Mouse (Mus musculus) ES-Bruce4 (cell line): ENCODE results near the gene Zfp37. TPM values are rescaled to one million over a fixed set of nuclear protein-coding genes. Genes with fewer than 3 reads are reported as not detected.

Experiments
- H3K27ac ChIP-seq: 2 replicates; pipeline ENCODE4 v1.5.1; 2012; ENCODE audit warnings: low read length, inconsistent platforms; ENCODE audit not compliant: insufficient read depth
- H3K27me3 ChIP-seq: 2 replicates; pipeline ENCODE4 v1.6.1; 2012; ENCODE audit warnings: mild to moderate bottlenecking, low read length, inconsistent platforms; ENCODE audit not compliant: control insufficient read depth, poor library complexity, insufficient read depth, severe bottlenecking
- H3K36me3 ChIP-seq: 2 replicates; pipeline ENCODE4 v1.6.1; 2012; ENCODE audit warnings: inconsistent platforms, mild to moderate bottlenecking, low read length, moderate library complexity; ENCODE audit not compliant: control insufficient read depth, poor library complexity, insufficient read depth, severe bottlenecking
- H3K4me1 ChIP-seq: one replicate; pipeline ENCODE4 v1.8.1; 2011; ENCODE audit warnings: low read length; ENCODE audit not compliant: control insufficient read depth, insufficient read depth
- H3K4me3 ChIP-seq: 2 replicates; pipeline ENCODE4 v1.5.1; 2011; ENCODE audit warnings: low read depth, mild to moderate bottlenecking, low read length
- H3K9ac ChIP-seq: 2 replicates; pipeline ENCODE4 v1.6.1; 2012; ENCODE audit warnings: low read depth, mild to moderate bottlenecking, inconsistent platforms; ENCODE audit not compliant: poor library complexity, severe bottlenecking
- H3K9me3 ChIP-seq: replicated peaks from 2 replicates; pipeline ENCODE4 v1.6.1; 2012; ENCODE audit warnings: mild to moderate bottlenecking, low read length, inconsistent platforms; ENCODE audit not compliant: control insufficient read depth, poor library complexity, insufficient read depth, severe bottlenecking
- CTCF ChIP-seq: IDR thresholded peaks from one replicate; pipeline ENCODE4 v1.8.1; 2011; ENCODE audit warnings: low read depth, low read length
- EP300 ChIP-seq: IDR thresholded peaks from 2 replicates; pipeline ENCODE4 v1.6.1; 2011; ENCODE audit warnings: low read depth, low read length; ENCODE audit not compliant: insufficient read depth
- POLR2A ChIP-seq: IDR thresholded peaks from one replicate; pipeline ENCODE4 v1.8.1; 2011; ENCODE audit warnings: low read length; ENCODE audit not compliant: insufficient read depth
- polyA plus RNA-seq: library from polyadenylated mRNA; stranded (reverse); fragments of >200 nt; gene quantifications from 2 replicates; pipeline ENCODE4 v1.2.4, GENCODE M21; 2011; ENCODE audit warnings: low read depth; ENCODE audit not compliant: missing spikeins, insufficient read depth, insufficient read length

The Zfp37 gene
- polyA plus RNA-seq, 1 experiment = 12.7 TPM

GRCm38 (mm10) chr4:62230153-62230552 lies 694 bp downstream of the Zfp37 start:
- Histone ChIP-seq H3K36me3 (no peaks in the 10 kb centered on the region), H3K9me3 (no peaks in the 10 kb centered on the region), H3K27me3 (no peaks in the 10 kb centered on the region), H3K9ac (no peak overlapping the region), H3K27ac (no peak overlapping the region), H3K4me3 (no peak overlapping the region), H3K4me1 (no peaks in the 10 kb centered on the region)
- no peak for TF ChIP-seq EP300

GRCm38 (mm10) chr4:62229448-62229847 lies 1.4 kb downstream of the Zfp37 start:
- no peak overlapping the region for H3K9ac ChIP-seq
- TF ChIP-seq CTCF = peak; percentile 29
- no peak for TF ChIP-seq EP300
- no peaks in the 10 kb centered on the region for H3K4me1 ChIP-seq

GRCm38 (mm10) chr4:62228391-62228790 lies 2.5 kb downstream of the Zfp37 start:
- TF ChIP-seq EP300 (no peak), CTCF (peak; percentile 63), POLR2A (no peak)
- Histone ChIP-seq H3K27me3 (no peaks in the 10 kb centered on the region), H3K9me3 (no peaks in the 10 kb centered on the region), H3K4me3 (no peak overlapping the region), H3K9ac (no peak overlapping the region), H3K4me1 (no peaks in the 10 kb centered on the region), H3K27ac (no peak overlapping the region), H3K36me3 (no peaks in the 10 kb centered on the region)

More at GRCm38 (mm10) chr4:62229448-62229847, 1.4 kb downstream of the Zfp37 start:
- Histone ChIP-seq H3K36me3 (no peaks in the 10 kb centered on the region), H3K27ac (no peak overlapping the region), H3K9me3 (no peaks in the 10 kb centered on the region), H3K4me3 (no peak overlapping the region), H3K27me3 (no peaks in the 10 kb centered on the region)

- Histone ChIP-seq H3K36me3 (no peaks in the 10 kb centered on the region; the same call in 1 of the 2 replicates), H3K4me3 (no peak overlapping the region), H3K27me3 (no peaks in the 10 kb centered on the region), H3K9me3 (peaks cover 30% of the 10 kb centered on the region), H3K4me1 (no peaks in the 10 kb centered on the region), H3K27ac (no peak overlapping the region), H3K9ac (no peak overlapping the region)
- no peak for TF ChIP-seq POLR2A
- no peak for TF ChIP-seq EP300
- TF ChIP-seq CTCF = no peak
Measured at GRCm38 (mm10) chr4:62213490-62213889, 17.4 kb downstream of the Zfp37 start.

- Histone ChIP-seq H3K27ac (no peak overlapping the region), H3K4me3 (no peak overlapping the region)
Measured at GRCm38 (mm10) chr4:62210035-62210434, 20.8 kb downstream of the Zfp37 start.

GRCm38 (mm10) chr4:62208696-62209380 lies 22.0 kb downstream of the Zfp37 start:
- H3K27me3 ChIP-seq = no peaks in the 10 kb centered on the region
- peak overlapping the region; percentile 29; the same call in 1 of the 2 replicates for H3K27ac ChIP-seq
- H3K36me3 ChIP-seq = no peaks in the 10 kb centered on the region; the same call in 1 of the 2 replicates
- TF ChIP-seq EP300 (no peak), POLR2A (no peak), CTCF (no peak)
- H3K4me1 ChIP-seq = no peaks in the 10 kb centered on the region
- no peaks in the 10 kb centered on the region for H3K9me3 ChIP-seq
- peak overlapping the region; percentile 72 for H3K9ac ChIP-seq
- H3K4me3 ChIP-seq = peak overlapping the region; percentile 87

More at GRCm38 (mm10) chr4:62210035-62210434, 20.8 kb downstream of the Zfp37 start:
- Histone ChIP-seq H3K36me3 (no peaks in the 10 kb centered on the region), H3K9me3 (peaks cover 5% of the 10 kb centered on the region; the same call in 1 of the 2 replicates), H3K9ac (no peak overlapping the region), H3K4me1 (no peaks in the 10 kb centered on the region), H3K27me3 (no peaks in the 10 kb centered on the region)
- TF ChIP-seq EP300 (no peak), POLR2A (no peak), CTCF (no peak)
